Mouse (Mus musculus): Measurements from ENCODE around the gene Drosha. TPM values are rescaled to one million over a fixed set of nuclear protein-coding genes. Genes with fewer than 3 reads are reported as not detected.

Gene Drosha
- total and polyA plus RNA-seq, 2 experiments, result 3.2 to 3.4 TPM

- Histone ChIP-seq H3K36me3 (ENCODE audit: control insufficient read depth, insufficient read depth, low read length) (peaks cover 11% of the 10 kb centered on the region), H3K4me3 (ENCODE audit: insufficient read depth, low read depth, low read length) (no peak overlapping the region), H3K27ac (replicated peaks; ENCODE audit: insufficient read depth, low read depth, low read length) (no peak overlapping the region), H3K27me3 (ENCODE audit: control insufficient read depth, insufficient read depth, low read length) (no peaks in the 10 kb centered on the region), H3K9ac (ENCODE audit: low read depth, low read length) (no peak overlapping the region), H3K79me2 (ENCODE audit: control insufficient read depth, insufficient read depth, low read length) (no peaks in the 10 kb centered on the region), H3K4me1 (ENCODE audit: control insufficient read depth, insufficient read depth, low read length) (no peaks in the 10 kb centered on the region)
- WGBS, result 82% methylated on average over 4 of the region's 4 CpGs
- DNase-seq (ENCODE audit: extremely low read depth, low read depth, low spot score), result no peak
- TF ChIP-seq CTCF (IDR thresholded peaks at IDR 0.05; ENCODE audit: low read depth, low read length) (no peak), POLR2A (IDR thresholded peaks at IDR 0.05; ENCODE audit: extremely low read depth, insufficient read depth, low read length) (no peak)
Observed at GRCm38 (mm10) chr15:12805071-12805470, 19.5 kb upstream of the Drosha start.

- Histone ChIP-seq H3K4me1 (ENCODE audit: control insufficient read depth, insufficient read depth, low read length) (no peaks in the 10 kb centered on the region), H3K27me3 (ENCODE audit: control insufficient read depth, insufficient read depth, low read length) (no peaks in the 10 kb centered on the region), H3K36me3 (ENCODE audit: control insufficient read depth, insufficient read depth, low read length) (peaks cover 26% of the 10 kb centered on the region), H3K27ac (replicated peaks; ENCODE audit: insufficient read depth, low read depth, low read length) (no peak overlapping the region), H3K79me2 (ENCODE audit: control insufficient read depth, insufficient read depth, low read length) (no peaks in the 10 kb centered on the region), H3K4me3 (ENCODE audit: insufficient read depth, low read depth, low read length) (no peak overlapping the region), H3K9ac (ENCODE audit: low read depth, low read length) (no peak overlapping the region)
- no peak for DNase-seq (ENCODE audit: extremely low read depth, low read depth, low spot score)
- 97% methylated on average over 10 of the region's 10 CpGs for WGBS
- TF ChIP-seq POLR2A (IDR thresholded peaks at IDR 0.05; ENCODE audit: extremely low read depth, insufficient read depth, low read length), result no peak
- no peak for TF ChIP-seq CTCF (IDR thresholded peaks at IDR 0.05; ENCODE audit: low read depth, low read length)
Observed at GRCm38 (mm10) chr15:12807088-12807487, 17.5 kb upstream of the Drosha start.

GRCm38 (mm10) chr15:12809305-12809704 is 15.3 kb upstream of the Drosha start:
- TF ChIP-seq CTCF (IDR thresholded peaks at IDR 0.05; ENCODE audit: low read depth, low read length) (no peak), POLR2A (IDR thresholded peaks at IDR 0.05; ENCODE audit: extremely low read depth, insufficient read depth, low read length) (no peak)
- Histone ChIP-seq H3K4me3 (ENCODE audit: insufficient read depth, low read depth, low read length) (no peak overlapping the region), H3K36me3 (ENCODE audit: control insufficient read depth, insufficient read depth, low read length) (peaks cover 33% of the 10 kb centered on the region), H3K4me1 (ENCODE audit: control insufficient read depth, insufficient read depth, low read length) (no peaks in the 10 kb centered on the region), H3K9ac (ENCODE audit: low read depth, low read length) (no peak overlapping the region), H3K79me2 (ENCODE audit: control insufficient read depth, insufficient read depth, low read length) (no peaks in the 10 kb centered on the region), H3K27ac (replicated peaks; ENCODE audit: insufficient read depth, low read depth, low read length) (no peak overlapping the region), H3K27me3 (ENCODE audit: control insufficient read depth, insufficient read depth, low read length) (no peaks in the 10 kb centered on the region)
- WGBS, result 87% methylated on average over 6 of the region's 6 CpGs
- no peak for DNase-seq (ENCODE audit: extremely low read depth, low read depth, low spot score)

- Histone ChIP-seq H3K27ac (replicated peaks; ENCODE audit: insufficient read depth, low read depth, low read length) (no peak overlapping the region), H3K4me1 (ENCODE audit: control insufficient read depth, insufficient read depth, low read length) (no peaks in the 10 kb centered on the region), H3K79me2 (ENCODE audit: control insufficient read depth, insufficient read depth, low read length) (no peaks in the 10 kb centered on the region), H3K27me3 (ENCODE audit: control insufficient read depth, insufficient read depth, low read length) (no peaks in the 10 kb centered on the region), H3K4me3 (ENCODE audit: insufficient read depth, low read depth, low read length) (no peak overlapping the region), H3K36me3 (ENCODE audit: control insufficient read depth, insufficient read depth, low read length) (peaks cover 56% of the 10 kb centered on the region), H3K9ac (ENCODE audit: low read depth, low read length) (no peak overlapping the region)
- DNase-seq (ENCODE audit: extremely low read depth, low read depth, low spot score), result no peak
- WGBS, result 97% methylated on average over 11 of the region's 11 CpGs
- no peak for TF ChIP-seq POLR2A (IDR thresholded peaks at IDR 0.05; ENCODE audit: extremely low read depth, insufficient read depth, low read length)
- 0 out of 2 replicates have a peak, but pooled peaks have one; percentile 11 for TF ChIP-seq CTCF (IDR thresholded peaks at IDR 0.05; ENCODE audit: low read depth, low read length)
Observed at GRCm38 (mm10) chr15:12812646-12813045, 12.0 kb upstream of the Drosha start.

- Histone ChIP-seq H3K79me2 (ENCODE audit: control insufficient read depth, insufficient read depth, low read length) (no peaks in the 10 kb centered on the region), H3K27ac (replicated peaks; ENCODE audit: insufficient read depth, low read depth, low read length) (no peak overlapping the region), H3K9ac (ENCODE audit: low read depth, low read length) (no peak overlapping the region), H3K4me1 (ENCODE audit: control insufficient read depth, insufficient read depth, low read length) (no peaks in the 10 kb centered on the region), H3K27me3 (ENCODE audit: control insufficient read depth, insufficient read depth, low read length) (no peaks in the 10 kb centered on the region), H3K36me3 (ENCODE audit: control insufficient read depth, insufficient read depth, low read length) (peaks cover 35% of the 10 kb centered on the region), H3K4me3 (ENCODE audit: insufficient read depth, low read depth, low read length) (no peak overlapping the region)
- DNase-seq (ENCODE audit: extremely low read depth, low read depth, low spot score), result peak; percentile 60
- WGBS, result 33% methylated on average over 8 of the region's 8 CpGs
- TF ChIP-seq POLR2A (IDR thresholded peaks at IDR 0.05; ENCODE audit: extremely low read depth, insufficient read depth, low read length) (no peak), CTCF (IDR thresholded peaks at IDR 0.05; ENCODE audit: low read depth, low read length) (no peak)
Observed at GRCm38 (mm10) chr15:12817592-12817991, 7.0 kb upstream of the Drosha start.

Measured in liver, adult 2 months (tissue).